Mouse (Mus musculus): ENCODE data around the gene Ttyh2.
"Not testable (repeated sequence)": the region's sequence is repeated elsewhere in the genome, so short reads cannot be mapped to it uniquely, and the experiment has no call there.

DNA sequence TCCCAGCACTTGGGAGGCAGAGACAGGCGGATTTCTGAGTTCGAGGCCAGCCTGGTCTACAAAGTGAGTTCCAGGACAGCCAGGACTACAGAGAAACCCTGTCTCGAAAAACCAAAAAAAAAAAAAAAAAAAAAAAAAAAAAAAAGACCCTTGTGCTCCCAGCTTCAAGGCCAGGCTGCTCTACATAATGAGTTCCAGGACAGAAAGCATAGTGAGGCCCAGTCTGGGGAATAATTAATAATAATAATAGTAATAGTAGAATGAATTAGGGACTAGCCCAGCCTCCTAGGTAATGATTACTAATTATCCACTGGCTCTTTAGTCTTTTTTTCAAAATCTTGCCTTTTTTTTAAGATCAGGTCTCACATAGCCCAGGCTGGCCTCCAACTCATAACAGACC, 435 bp upstream of the Ttyh2 start:
- not testable (repeated sequence) for TF ChIP-seq POLR2A (IDR thresholded peaks at IDR 0.05; ENCODE audit: low read depth, low read length); CTCF (IDR thresholded peaks at IDR 0.05; ENCODE audit: extremely low read depth, insufficient read length, insufficient replicate concordance, low read depth, low read length)

All from small intestine, adult 2 months (tissue).